Comparison of ENCODE assay signal across 9 mouse cellular contexts in genomic region chr6:116338520-116338919, GRCm38 (mm10). TPM values are rescaled to one million over a fixed set of nuclear protein-coding genes. Genes with fewer than 3 reads are reported as not detected.
DNase-seq lines count a peak whose midpoint lies in the region; ATAC-seq and TF ChIP-seq lines count a peak whose summit lies in the region.
"Had no signal": no experiment of that assay in that cellular context is flagged by ENCODE, and none has a peak within 500 bp of the region (broad histone marks: within the 10 kb centered on the region; RNA-seq: fewer than 3 reads in every experiment).

No protein-coding gene starts in this region.

- no peak for TF ChIP-seq POLR2A in kidney, adult 2 months (IDR thresholded peaks at IDR 0.05; ENCODE audit: low read depth, low read length)
- no peak for TF ChIP-seq POLR2A in bone marrow macrophage, adult 2 months (IDR thresholded peaks at IDR 0.05; ENCODE audit: borderline replicate concordance, low read depth, low read length)

- H3K4me1 ChIP-seq in kidney, adult 2 months (ENCODE audit: control insufficient read depth, insufficient read depth, low read length): peaks cover 8% of the 10 kb centered on the region; the same call in 1 of the 2 replicates
- H3K4me1 ChIP-seq in bone marrow macrophage, adult 2 months (ENCODE audit: control insufficient read depth, insufficient read depth, low read length): peaks cover 8% of the 10 kb centered on the region
- H3K4me1 ChIP-seq in hindbrain, embryonic 13.5 days (replicated peaks): peaks cover 18% of the 10 kb centered on the region
- peaks cover 19% of the 10 kb centered on the region for H3K4me1 ChIP-seq in midbrain, embryonic 13.5 days (replicated peaks)

- TF ChIP-seq CTCF in kidney, adult 2 months (conservative IDR thresholded peaks at IDR 0.05; ENCODE audit: insufficient read depth, insufficient read length, low read depth, low read length): no peak
- no peak for TF ChIP-seq CTCF in bone marrow macrophage, adult 2 months (IDR thresholded peaks at IDR 0.05; ENCODE audit: low read depth, low read length)

- no peaks in the 10 kb centered on the region for H3K36me3 ChIP-seq in kidney, adult 2 months (ENCODE audit: control insufficient read depth, insufficient read depth, low read length)
- H3K36me3 ChIP-seq in hindbrain, embryonic 13.5 days: peaks cover 7% of the 10 kb centered on the region; the same call in 1 of the 2 replicates
- H3K36me3 ChIP-seq in midbrain, embryonic 13.5 days: peaks cover 8% of the 10 kb centered on the region; the same call in 1 of the 2 replicates

- peak overlapping the region; percentile 99 for H3K4me3 ChIP-seq in kidney, adult 2 months (ENCODE audit: insufficient read depth, low read depth, low read length)
- peak overlapping the region; percentile 98 for H3K4me3 ChIP-seq in bone marrow macrophage, adult 2 months (ENCODE audit: insufficient read depth, low read length)
- peak overlapping the region; percentile 92 for H3K4me3 ChIP-seq in hindbrain, embryonic 13.5 days
- H3K4me3 ChIP-seq in midbrain, embryonic 13.5 days (replicated peaks): peak overlapping the region; percentile 93

- H3K9ac ChIP-seq in hindbrain, embryonic 13.5 days: peak overlapping the region; percentile 90
- peak overlapping the region; percentile 86 for H3K9ac ChIP-seq in midbrain, embryonic 13.5 days (replicated peaks)

- peak overlapping the region; percentile 61 for H3K4me2 ChIP-seq in hindbrain, embryonic 13.5 days
- peak overlapping the region; percentile 61 for H3K4me2 ChIP-seq in midbrain, embryonic 13.5 days (replicated peaks)

- H3K27ac ChIP-seq in kidney, adult 2 months (ENCODE audit: insufficient read depth, low read depth, low read length): peak overlapping the region; percentile 81
- H3K27ac ChIP-seq in bone marrow macrophage, adult 2 months (ENCODE audit: insufficient read depth, low read depth, low read length): peak overlapping the region; percentile 21; the same call in 1 of the 2 replicates
- H3K27ac ChIP-seq in hindbrain, embryonic 13.5 days: peak overlapping the region; percentile 85
- H3K27ac ChIP-seq in midbrain, embryonic 13.5 days: peak overlapping the region; percentile 79; the same call in 1 of the 2 replicates

- ATAC-seq in hindbrain, embryonic 13.5 days (ENCODE audit: low FRiP score): no peak
- ATAC-seq in midbrain, embryonic 13.5 days: no peak
- no peak for ATAC-seq in cerebellum, adult (ENCODE audit: insufficient number of reproducible peaks, low FRiP score, low TSS enrichment)

- 6% methylated on average over 8 of the region's 8 CpGs for WGBS in kidney, adult 2 months
- 8% methylated on average over 8 of the region's 8 CpGs for WGBS in hindbrain, embryonic 13.5 days
- 9% methylated on average over 8 of the region's 8 CpGs for WGBS in midbrain, embryonic 13.5 days

- no peaks in the 10 kb centered on the region for H3K9me3 ChIP-seq in hindbrain, embryonic 13.5 days
- H3K9me3 ChIP-seq in midbrain, embryonic 13.5 days: no peaks in the 10 kb centered on the region

- no peaks in the 10 kb centered on the region for H3K27me3 ChIP-seq in kidney, adult 2 months (replicated peaks; ENCODE audit: control insufficient read depth, insufficient read depth, low read length)
- H3K27me3 ChIP-seq in hindbrain, embryonic 13.5 days: peaks cover 6% of the 10 kb centered on the region; the same call in 1 of the 2 replicates
- peaks cover 4% of the 10 kb centered on the region; the same call in 1 of the 2 replicates for H3K27me3 ChIP-seq in midbrain, embryonic 13.5 days
- H3K27me3 ChIP-seq: Patski had no signal

- DNase-seq in kidney, adult 2 months: no peak
- no peak for DNase-seq in kidney, adult 18-20 months
- DNase-seq in urinary bladder, postnatal 4 days (ENCODE audit: low spot score in 2 of 2): no peak
- DNase-seq in urinary bladder, adult 18-20 months (ENCODE audit: low spot score in 2 of 2): no peak

RNA-seq across cellular contexts. Expression of gene March8, which starts 0.7 kb away (rescaled TPM):
- polyA plus RNA-seq in kidney, adult 2 months (2012; rRNA removed): 112 and 126 TPM in 2 replicates
- polyA plus RNA-seq in bone marrow macrophage, adult 2 months (2012; ENCODE audit: insufficient read depth, insufficient read length, missing spikeins): 32.1 and 33.3 TPM in 2 replicates
- 62.9 and 70.6 TPM in 2 replicates for polyA plus RNA-seq in hindbrain, embryonic 13.5 days (2015; fragmentation: Nextera tagmentation; extraction: Ambion mirVana)
- 68.5 and 68.9 TPM in 2 replicates for polyA plus RNA-seq in midbrain, embryonic 13.5 days (2015; fragmentation: Nextera tagmentation; extraction: Ambion mirVana)

Comparison
In these comparisons a context has a peak if more than half of its experiments do, and no peak if none do; other contexts are left out.
1. H3K27ac ChIP-seq: peak in every context shown above with its lines; median percentile 85 in hindbrain, embryonic 13.5 days; 81 in kidney, adult 2 months; 79 in midbrain, embryonic 13.5 days; 21 in bone marrow macrophage, adult 2 months.